Mouse (Mus musculus) CH12.LX (cell line): ENCODE results near the gene Crkl. TPM values are rescaled to one million over a fixed set of nuclear protein-coding genes. Genes with fewer than 3 reads are reported as not detected.

ENCODE experiments used
- DNase-seq: peaks from one replicate; pipeline ENCODE4 v3.0.0-alpha.2; 2013; ENCODE audit errors: extremely low read depth
- H3K27ac ChIP-seq: 2 replicates; pipeline ENCODE4 v1.5.1; 2012; ENCODE audit warnings: low read depth, mild to moderate bottlenecking, control low read depth, moderate library complexity; ENCODE audit not compliant: insufficient read depth
- H3K27me3 ChIP-seq: replicated peaks from 2 replicates; pipeline ENCODE3; 2012; ENCODE audit warnings: inconsistent platforms
- H3K36me3 ChIP-seq, 2 experiments: replicated peaks in 1 of 2; 2 replicates each; pipeline versions ENCODE3 to v1.6.1; 2012; ENCODE audit warnings: inconsistent platforms in 1 of 2, low read length in 1 of 2, mild to moderate bottlenecking in 1 of 2, mixed read lengths in 1 of 2, moderate library complexity in 1 of 2; ENCODE audit not compliant: control insufficient read depth in 1 of 2, insufficient read depth in 1 of 2
- H3K4me1 ChIP-seq, 2 experiments: 2 replicates each; pipeline ENCODE4 v1.6.1; 2012; ENCODE audit warnings: inconsistent platforms in 1 of 2, moderate library complexity in 1 of 2; ENCODE audit not compliant: insufficient read depth in 2 of 2, control insufficient read depth in 1 of 2
- H3K4me2 ChIP-seq: 2 replicates; pipeline ENCODE4 v1.6.1; 2012; ENCODE audit warnings: low read depth, mild to moderate bottlenecking, control low read depth; ENCODE audit not compliant: poor library complexity, insufficient read depth, severe bottlenecking
- H3K4me3 ChIP-seq, 3 experiments: fragments of 150-350 bp in 1 of 3; sonication (generic) in 1 of 3; replicated peaks in 1 of 3; 2 replicates each; pipeline versions ENCODE3 to v1.5.1; 2011 to 2012; ENCODE audit warnings: low read depth in 2 of 3, low read length in 2 of 3, mild to moderate bottlenecking in 2 of 3, moderate library complexity in 2 of 3, control low read depth in 1 of 3, improper control_type of control experiment in 1 of 3, inconsistent platforms in 1 of 3, mixed read lengths in 1 of 3; ENCODE audit not compliant: poor library complexity in 1 of 3
- H3K79me2 ChIP-seq: replicated peaks from 2 replicates; pipeline ENCODE4 v1.6.1; 2012; ENCODE audit warnings: mild to moderate bottlenecking, moderate library complexity; ENCODE audit not compliant: control insufficient read depth, poor library complexity, insufficient read depth, severe bottlenecking; ENCODE audit errors: extremely low read depth
- H3K9ac ChIP-seq: 2 replicates; pipeline ENCODE4 v1.6.1; 2012; ENCODE audit warnings: low read depth, mild to moderate bottlenecking, control low read depth, moderate library complexity; ENCODE audit not compliant: insufficient read depth
- H3K9me3 ChIP-seq: replicated peaks from 2 replicates; pipeline ENCODE3; 2012; ENCODE audit warnings: low read length, inconsistent platforms, mixed read lengths
- CHD2 ChIP-seq: IDR thresholded peaks from 2 replicates; pipeline ENCODE4 v1.6.1; 2011; ENCODE audit warnings: low read length, improper control_type of control experiment
- ELF1 ChIP-seq: IDR thresholded peaks from 2 replicates; pipeline ENCODE4 v1.6.1; 2014; ENCODE audit warnings: low read depth, mild to moderate bottlenecking, inconsistent platforms, low read length, improper control_type of control experiment
- EP300 ChIP-seq: IDR thresholded peaks from 2 replicates; pipeline ENCODE4 v1.6.1; 2011; ENCODE audit warnings: low read length, improper control_type of control experiment
- GABPA ChIP-seq: IDR thresholded peaks from 2 replicates; pipeline ENCODE4 v1.6.1; 2012; ENCODE audit warnings: low read depth, low read length, improper control_type of control experiment, inconsistent platforms; ENCODE audit not compliant: insufficient replicate concordance
- HCFC1 ChIP-seq: IDR thresholded peaks from 2 replicates; pipeline ENCODE4 v1.6.1; 2012; ENCODE audit warnings: low read depth, mild to moderate bottlenecking, inconsistent platforms, low read length, improper control_type of control experiment
- IRF4 ChIP-seq: IDR thresholded peaks from 2 replicates; pipeline ENCODE4 v1.6.1; 2014; ENCODE audit warnings: low read depth, mild to moderate bottlenecking, inconsistent platforms, low read length, improper control_type of control experiment
- JUN ChIP-seq: IDR thresholded peaks from 2 replicates; pipeline ENCODE4 v1.6.1; 2011; ENCODE audit warnings: low read depth, mild to moderate bottlenecking, low read length, improper control_type of control experiment, moderate library complexity; ENCODE audit not compliant: insufficient read depth
- KAT2A ChIP-seq: IDR thresholded peaks from 2 replicates; pipeline ENCODE4 v1.6.1; 2012; ENCODE audit warnings: low read length, improper control_type of control experiment, inconsistent platforms; ENCODE audit not compliant: insufficient replicate concordance
- MAFK ChIP-seq: IDR thresholded peaks from 2 replicates; pipeline ENCODE4 v1.6.1; 2011; ENCODE audit warnings: low read length, improper control_type of control experiment; ENCODE audit not compliant: insufficient replicate concordance
- MEF2A ChIP-seq: IDR thresholded peaks from 2 replicates; pipeline ENCODE4 v1.6.1; 2014; ENCODE audit warnings: low read depth, mild to moderate bottlenecking, inconsistent platforms, low read length, improper control_type of control experiment, borderline replicate concordance
- MYC ChIP-seq: IDR thresholded peaks from 2 replicates; pipeline ENCODE4 v1.6.1; 2011; ENCODE audit warnings: low read depth, mild to moderate bottlenecking, improper control_type of control experiment, low read length
- NRF1 ChIP-seq: IDR thresholded peaks from 2 replicates; pipeline ENCODE4 v1.6.1; 2014; ENCODE audit warnings: low read depth, mild to moderate bottlenecking, inconsistent platforms, low read length, improper control_type of control experiment, moderate library complexity
- PAX5 ChIP-seq: IDR thresholded peaks from 2 replicates; pipeline ENCODE4 v1.6.1; 2012; ENCODE audit warnings: low read length, inconsistent platforms, mixed read lengths
- POLR2A ChIP-seq: IDR thresholded peaks from 2 replicates; pipeline ENCODE4 v1.6.1; 2011; ENCODE audit warnings: low read depth, mild to moderate bottlenecking, improper control_type of control experiment, low read length
- RAD21 ChIP-seq: IDR thresholded peaks from 2 replicates; pipeline ENCODE4 v1.6.1; 2011; ENCODE audit warnings: low read depth, mild to moderate bottlenecking, low read length, improper control_type of control experiment, moderate library complexity
- RCOR1 ChIP-seq: conservative IDR thresholded peaks from 2 replicates; pipeline ENCODE4 v1.6.1; 2012; ENCODE audit warnings: low read depth, mild to moderate bottlenecking, inconsistent platforms, low read length, improper control_type of control experiment
- USF1 ChIP-seq: IDR thresholded peaks from 2 replicates; pipeline ENCODE4 v1.6.1; 2014; ENCODE audit warnings: low read depth, mild to moderate bottlenecking, inconsistent platforms, low read length, improper control_type of control experiment
- USF2 ChIP-seq: conservative IDR thresholded peaks from 2 replicates; pipeline ENCODE4 v1.6.1; 2011; ENCODE audit warnings: low read depth, low read length, improper control_type of control experiment
- ZC3H11A ChIP-seq: IDR thresholded peaks from 2 replicates; pipeline ENCODE4 v1.6.1; 2012; ENCODE audit warnings: low read depth, mild to moderate bottlenecking, inconsistent platforms, low read length, improper control_type of control experiment
- ZKSCAN1 ChIP-seq: IDR thresholded peaks from 2 replicates; pipeline ENCODE4 v1.6.1; 2012; ENCODE audit warnings: low read depth, inconsistent platforms, low read length, improper control_type of control experiment, borderline replicate concordance
- ZMIZ1 ChIP-seq: IDR thresholded peaks from 2 replicates; pipeline ENCODE4 v1.6.1; 2012; ENCODE audit warnings: low read depth, mild to moderate bottlenecking, inconsistent platforms, low read length, improper control_type of control experiment
- dilution Hi-C: fragments of 300-500 bp; cut with MboI; formaldehyde crosslinking; loops from 2 replicates; pipeline ENCODE4 v1.14.3; 2020; ENCODE audit warnings: low sequenced_read_pairs; ENCODE audit not compliant: extremely low pct_unique_long_range_greater_than_20kb, extremely low pct_ligation_motif_present
- in situ Hi-C: fragments of 300-500 bp; cut with MboI; formaldehyde crosslinking; loops from 3 replicates; pipeline ENCODE4 v1.14.3; 2019; ENCODE audit warnings: low sequenced_read_pairs, low pct_ligation_motif_present, low pct_unique_long_range_greater_than_20kb, mixed read lengths
- polyA plus RNA-seq: library from polyadenylated mRNA; unstranded; fragments of >175 nt; gene quantifications from 2 replicates; pipeline ENCODE4 v1.2.1, GENCODE M21; 2012; ENCODE audit warnings: low read depth; ENCODE audit not compliant: insufficient read length
- total RNA-seq, 2 experiments: library from RNA; depleted of rRNA; stranded (reverse); fragments of 300-350 nt in 1 of 2; fragments of >200 nt in 1 of 2; gene quantifications; 2 replicates each; pipeline ENCODE4 v1.2.3; 2012 to 2014

Gene Crkl
- total and polyA plus RNA-seq, 3 experiments, result 16.9 to 35.6 (median 21.6) TPM

- Histone ChIP-seq H3K9ac (no peak overlapping the region), H3K79me2 (peaks cover 5% of the 10 kb centered on the region; the same call in 1 of the 2 replicates), H3K4me1 (peaks cover 7 to 29% of the 10 kb centered on the region in 2 experiments), H3K4me3 (no peak overlapping the region), H3K4me2 (no peak overlapping the region), H3K27ac (no peak overlapping the region), H3K27me3 (peaks cover 2% of the 10 kb centered on the region), H3K9me3 (no peaks in the 10 kb centered on the region), H3K36me3 (peaks cover 49 to 56% of the 10 kb centered on the region in 2 experiments)
- dilution Hi-C loops (no loop called here), in situ Hi-C loops (no loop called here)
- no peak for TF ChIP-seq ELF1
- TF ChIP-seq MAFK, result no peak
- TF ChIP-seq EP300, result no peak
- no peak for TF ChIP-seq ZMIZ1
- TF ChIP-seq IRF4, result no peak
- TF ChIP-seq JUN, result no peak
- no peak for TF ChIP-seq ZKSCAN1
- TF ChIP-seq HCFC1, result no peak
- no peak for TF ChIP-seq RAD21
- TF ChIP-seq NRF1, result no peak
- no peak for DNase-seq
Measured at GRCm38 (mm10) chr16:17511431-17511830, 59.6 kb downstream of the Crkl start.

GRCm38 (mm10) chr16:17518910-17519309 is 67.1 kb downstream of the Crkl start:
- Histone ChIP-seq H3K4me2 (no peak overlapping the region), H3K27ac (no peak overlapping the region), H3K9ac (no peak overlapping the region), H3K4me1 (no peaks in the 10 kb centered on the region), H3K79me2 (no peaks in the 10 kb centered on the region), H3K27me3 (no peaks in the 10 kb centered on the region), H3K9me3 (no peaks in the 10 kb centered on the region), H3K36me3 (peaks cover 91 to 92% of the 10 kb centered on the region in 2 experiments), H3K4me3 (no peak overlapping the region)
- in situ Hi-C loops (no loop called here), dilution Hi-C loops (no loop called here)
- no peak for DNase-seq
- TF ChIP-seq MYC (no peak), KAT2A (no peak), GABPA (no peak), PAX5 (no peak), RCOR1 (no peak), USF2 (no peak), ZKSCAN1 (no peak), ZC3H11A (no peak), MEF2A (no peak), MAFK (no peak), USF1 (no peak), CHD2 (no peak), JUN (no peak), POLR2A (no peak)
